Mouse (Mus musculus) MEL (cell line): Measurements from ENCODE around the gene Bend4. TPM values are rescaled to one million over a fixed set of nuclear protein-coding genes. Genes with fewer than 3 reads are reported as not detected.

Experiments
- DNase-seq: peaks from one replicate; pipeline ENCODE4 v3.0.0; 2011; ENCODE audit warnings: low read depth, low spot score
- H3K27ac ChIP-seq: 2 replicates; pipeline ENCODE4 v1.5.1; 2012; ENCODE audit warnings: low read depth, mild to moderate bottlenecking, control low read depth, low read length, moderate library complexity; ENCODE audit not compliant: control insufficient read depth
- H3K27me3 ChIP-seq, 2 experiments: fragments of 150-350 bp in 1 of 2; sonication (generic) in 1 of 2; 2 replicates each; pipeline ENCODE4 v1.6.1; 2012; ENCODE audit warnings: low read length in 2 of 2, mild to moderate bottlenecking in 2 of 2, improper control_type of control experiment in 1 of 2, moderate library complexity in 1 of 2; ENCODE audit not compliant: insufficient read depth in 2 of 2, control insufficient read depth in 1 of 2
- H3K36me3 ChIP-seq, 2 experiments: 2 replicates each; pipeline ENCODE4 v1.6.1; 2012 to 2014; ENCODE audit warnings: low read length in 2 of 2, improper control_type of control experiment in 1 of 2, inconsistent platforms in 1 of 2, mild to moderate bottlenecking in 1 of 2; ENCODE audit not compliant: insufficient read depth in 2 of 2, control insufficient read depth in 1 of 2
- H3K4me1 ChIP-seq, 2 experiments: fragments of 150-350 bp in 1 of 2; sonication (generic) in 1 of 2; 2 replicates each; pipeline ENCODE4 v1.6.1; 2012; ENCODE audit warnings: low read length in 2 of 2, improper control_type of control experiment in 1 of 2, mild to moderate bottlenecking in 1 of 2; ENCODE audit not compliant: insufficient read depth in 2 of 2, control insufficient read depth in 1 of 2
- H3K4me3 ChIP-seq, 2 experiments: fragments of 150-350 bp in 1 of 2; sonication (generic) in 1 of 2; 2 replicates each; pipeline ENCODE4 v1.5.1; 2012; ENCODE audit warnings: low read depth in 2 of 2, low read length in 2 of 2, mild to moderate bottlenecking in 2 of 2, moderate library complexity in 2 of 2, control low read depth in 1 of 2, improper control_type of control experiment in 1 of 2; ENCODE audit not compliant: control insufficient read depth in 1 of 2, insufficient read depth in 1 of 2
- H3K79me2 ChIP-seq: 2 replicates; pipeline ENCODE4 v1.6.1; 2012; ENCODE audit warnings: mild to moderate bottlenecking, low read length, moderate library complexity; ENCODE audit not compliant: control insufficient read depth, poor library complexity, insufficient read depth
- H3K9ac ChIP-seq: 2 replicates; pipeline ENCODE4 v1.6.1; 2012; ENCODE audit warnings: low read depth, mild to moderate bottlenecking, control low read depth, low read length, moderate library complexity; ENCODE audit not compliant: control insufficient read depth, poor library complexity, severe bottlenecking
- H3K9me3 ChIP-seq: fragments of 150-350 bp; sonication (generic); replicated peaks from 2 replicates; pipeline ENCODE4 v1.6.1; 2012; ENCODE audit warnings: mild to moderate bottlenecking, low read length, improper control_type of control experiment, moderate library complexity; ENCODE audit not compliant: insufficient read depth
- CHD1 ChIP-seq: IDR thresholded peaks from 2 replicates; pipeline ENCODE4 v1.6.1; 2012; ENCODE audit warnings: low read depth, mild to moderate bottlenecking, inconsistent platforms, low read length, improper control_type of control experiment
- E2F4 ChIP-seq: IDR thresholded peaks from 2 replicates; pipeline ENCODE4 v1.6.1; 2011; ENCODE audit warnings: low read depth, low read length, improper control_type of control experiment, borderline replicate concordance
- GATA1 ChIP-seq: IDR thresholded peaks from 2 replicates; pipeline ENCODE4 v1.6.1; 2011; ENCODE audit warnings: low read depth, low read length, improper control_type of control experiment
- KAT2A ChIP-seq: conservative IDR thresholded peaks from 2 replicates; pipeline ENCODE4 v1.6.1; 2012; ENCODE audit warnings: low read depth, low read length, improper control_type of control experiment, inconsistent platforms
- MYB ChIP-seq: IDR thresholded peaks from 2 replicates; pipeline ENCODE4 v1.6.1; 2011; ENCODE audit warnings: mild to moderate bottlenecking, low read depth, low read length, improper control_type of control experiment
- MYC ChIP-seq: IDR thresholded peaks from 2 replicates; pipeline ENCODE4 v1.6.1; 2011; ENCODE audit warnings: low read depth, mild to moderate bottlenecking, low read length, improper control_type of control experiment, moderate library complexity
- NRF1 ChIP-seq: IDR thresholded peaks from 2 replicates; pipeline ENCODE4 v1.6.1; 2014; ENCODE audit warnings: low read depth, mild to moderate bottlenecking, inconsistent platforms, low read length, improper control_type of control experiment, moderate library complexity; ENCODE audit not compliant: poor library complexity, insufficient read depth, severe bottlenecking
- POLR2A ChIP-seq, 2 experiments: IDR thresholded peaks; 2 replicates each; pipeline ENCODE4 v1.6.1; 2011 to 2012; ENCODE audit warnings: low read length in 2 of 2, mild to moderate bottlenecking in 2 of 2, control low read depth in 1 of 2, improper control_type of control experiment in 1 of 2, low read depth in 1 of 2, moderate library complexity in 1 of 2; ENCODE audit not compliant: control insufficient read depth in 1 of 2, insufficient read depth in 1 of 2, poor library complexity in 1 of 2
- SMC3 ChIP-seq: IDR thresholded peaks from 2 replicates; pipeline ENCODE4 v1.6.1; 2011; ENCODE audit warnings: low read depth, low read length, improper control_type of control experiment
- TBP ChIP-seq: IDR thresholded peaks from 2 replicates; pipeline ENCODE4 v1.8.0; 2011; ENCODE audit warnings: low read depth, low read length, improper control_type of control experiment
- polyA plus RNA-seq, 2 experiments: library from polyadenylated mRNA; stranded (reverse) in 1 of 2; unstranded in 1 of 2; fragments of >175 nt in 1 of 2; fragments of >200 nt in 1 of 2; gene quantifications; 2 replicates each; pipeline versions ENCODE4 v1.2.1 to v1.2.4; 2012; ENCODE audit warnings: low replicate concordance in 2 of 2, low read depth in 1 of 2; ENCODE audit not compliant: insufficient read length in 2 of 2, insufficient read depth in 1 of 2, missing spikeins in 1 of 2
- total RNA-seq: library from RNA; depleted of rRNA; stranded (reverse); fragments of 300-350 nt; gene quantifications from 2 replicates; pipeline ENCODE4 v1.2.3, GENCODE M21; 2012

The Bend4 gene
- total and polyA plus RNA-seq, 3 experiments = not detected

GRCm38 (mm10) chr5:67454282-67454681 lies 26.2 kb upstream of the Bend4 start:
- Histone ChIP-seq H3K9me3 (no peaks in the 10 kb centered on the region), H3K79me2 (no peaks in the 10 kb centered on the region), H3K36me3 (no peaks in the 10 kb centered on the region), H3K27me3 (no peaks in the 10 kb centered on the region), H3K9ac (no peak overlapping the region), H3K27ac (no peak overlapping the region), H3K4me3 (no peak overlapping the region), H3K4me1 (no peaks in the 10 kb centered on the region)
- no peak for DNase-seq
- TF ChIP-seq POLR2A (IDR thresholded peaks at IDR 0.05; ENCODE audit: control insufficient read depth in 1 of 2, insufficient read depth in 1 of 2, low read depth in 1 of 2, low read length in 2 of 2, poor library complexity in 1 of 2) (no peak), SMC3 (no peak)

- Histone ChIP-seq H3K4me1 (no peaks in the 10 kb centered on the region), H3K9me3 (no peaks in the 10 kb centered on the region), H3K9ac (no peak overlapping the region), H3K4me3 (no peak overlapping the region), H3K27ac (no peak overlapping the region), H3K36me3 (no peaks in the 10 kb centered on the region), H3K27me3 (no peaks in the 10 kb centered on the region), H3K79me2 (no peaks in the 10 kb centered on the region)
- no peak for TF ChIP-seq E2F4
- no peak for DNase-seq
Measured at GRCm38 (mm10) chr5:67449957-67450630, 22.0 kb upstream of the Bend4 start.

- no peaks in the 10 kb centered on the region for H3K4me1 ChIP-seq
- no peak overlapping the region for H3K4me3 ChIP-seq
- no peak for TF ChIP-seq CHD1
- no peak for TF ChIP-seq NRF1
- no peak for TF ChIP-seq TBP
- TF ChIP-seq MYC = no peak
- TF ChIP-seq KAT2A = no peak
- no peak for TF ChIP-seq GATA1
- TF ChIP-seq MYB = no peak
- H3K36me3 ChIP-seq = no peaks in the 10 kb centered on the region
- H3K9me3 ChIP-seq = no peaks in the 10 kb centered on the region
- no peaks in the 10 kb centered on the region for H3K79me2 ChIP-seq
- H3K27me3 ChIP-seq = no peaks in the 10 kb centered on the region
- no peak overlapping the region for H3K9ac ChIP-seq
- H3K27ac ChIP-seq = no peak overlapping the region
- no peak for DNase-seq
Measured at GRCm38 (mm10) chr5:67446526-67446925, 18.4 kb upstream of the Bend4 start.
